Mouse (Mus musculus) neutrophil, adult 5-6 weeks (primary cell): Measurements from ENCODE around the gene Hoxc4. TPM values are rescaled to one million over a fixed set of nuclear protein-coding genes. Genes with fewer than 3 reads are reported as not detected.
A peak's percentile ranks its signal among the peaks of the same experiment; 100 is the strongest.

Source experiments
- ATAC-seq: fragments of 151-379, 151-347 bp; 2 replicates; pipeline ENCODE4 v1.8.0; 2017; ENCODE audit warnings: mild to moderate bottlenecking, moderate TSS enrichment; ENCODE audit not compliant: insufficient number of reproducible peaks, poor library complexity, low FRiP score, severe bottlenecking; ENCODE audit errors: extremely low read depth
- total RNA-seq: library from RNA; stranded (forward); fragments of 200-1000 nt; gene quantifications from 2 replicates; pipeline ENCODE4 v1.2.3, GENCODE M21; 2017

Hoxc4 gene
- total RNA-seq, 1 experiment from 2014 or later, result not detected

- no peak for ATAC-seq
Observed at GRCm38 (mm10) chr15:103032646-103033575, 14.2 kb downstream of the Hoxc4 start.

DNA sequence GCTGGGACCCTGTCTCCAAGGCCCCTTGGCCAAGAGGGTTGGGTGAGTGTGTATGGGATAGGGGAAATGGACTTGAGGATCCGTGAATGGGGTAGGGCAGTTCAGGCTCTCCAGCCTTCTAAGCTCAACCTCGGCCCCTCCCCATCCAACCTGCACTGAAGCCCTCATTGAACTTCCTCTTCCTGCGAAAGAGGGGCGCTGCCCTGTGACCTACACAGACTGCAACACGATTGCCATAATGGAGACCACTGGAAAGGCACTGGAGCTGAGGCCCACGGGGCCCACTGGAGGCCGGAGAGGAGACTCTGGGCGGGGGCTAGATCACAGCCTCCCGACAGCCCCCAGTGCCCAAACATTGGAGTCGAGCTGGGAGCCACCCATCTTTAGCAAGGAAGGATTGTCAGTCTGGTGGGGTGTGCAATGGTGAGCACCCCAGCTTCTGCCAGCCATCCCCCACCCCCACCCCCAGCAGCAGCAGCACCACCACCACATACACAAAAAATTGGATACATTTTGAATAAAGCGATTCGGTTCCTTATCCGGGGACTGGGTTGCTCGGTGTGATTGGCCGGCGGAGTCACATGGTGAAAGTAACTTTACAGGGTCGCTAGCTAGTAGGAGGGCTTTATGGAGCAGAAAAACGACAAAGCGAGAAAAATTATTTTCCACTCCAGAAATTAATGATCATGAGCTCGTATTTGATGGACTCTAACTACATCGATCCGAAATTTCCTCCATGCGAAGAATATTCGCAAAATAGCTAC, 15.5 kb downstream of the Hoxc4 start:
- ATAC-seq, result 0 out of 2 replicates have a peak, but pooled peaks have one; percentile 9

- no peak for ATAC-seq
Observed at GRCm38 (mm10) chr15:103034807-103035547, 16.2 kb downstream of the Hoxc4 start.

GRCm38 (mm10) chr15:103035548-103035881, 16.8 kb downstream of the Hoxc4 start:
- ATAC-seq, result no peak

- ATAC-seq, result no peak
Observed at GRCm38 (mm10) chr15:103037579-103037978, 18.8 kb downstream of the Hoxc4 start.

DNA sequence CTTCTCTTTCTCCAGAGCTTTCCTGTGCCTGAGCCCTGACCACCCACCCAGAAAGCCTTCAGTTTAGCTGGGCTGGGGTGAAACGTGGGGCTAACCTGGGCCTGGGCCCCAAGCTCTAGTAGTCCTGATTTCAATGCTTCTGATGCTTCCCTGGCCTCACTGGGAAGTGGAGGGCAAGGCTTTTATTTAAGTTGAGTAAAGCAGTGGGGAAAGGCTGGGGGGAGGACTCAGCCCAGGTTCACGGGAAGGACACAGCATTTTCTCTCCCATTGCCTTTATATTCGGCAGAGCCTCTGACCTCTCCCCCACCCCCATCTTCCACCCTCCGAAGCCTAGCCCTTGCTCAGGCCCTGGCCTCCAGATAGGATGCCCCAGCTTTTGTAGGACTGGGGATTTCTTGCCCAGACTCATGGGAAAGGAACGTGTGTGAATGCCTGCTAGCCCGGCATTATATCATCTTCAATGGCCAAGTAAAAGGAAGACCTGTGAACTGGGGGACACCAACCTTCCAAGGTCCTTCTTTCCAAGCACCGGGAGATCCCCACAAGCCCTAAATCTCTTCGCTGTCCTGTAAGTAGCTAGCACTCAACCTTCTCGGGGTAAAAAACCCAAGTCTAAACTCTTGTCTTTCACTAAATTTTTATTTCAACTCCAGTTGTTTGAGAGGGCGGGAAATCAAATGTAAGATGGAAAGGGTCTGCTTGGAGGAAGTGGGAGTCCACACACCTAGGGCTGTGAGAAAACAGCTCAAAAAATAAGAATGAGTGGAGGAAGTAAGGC, 20.2 kb downstream of the Hoxc4 start:
- no peak for ATAC-seq

DNA sequence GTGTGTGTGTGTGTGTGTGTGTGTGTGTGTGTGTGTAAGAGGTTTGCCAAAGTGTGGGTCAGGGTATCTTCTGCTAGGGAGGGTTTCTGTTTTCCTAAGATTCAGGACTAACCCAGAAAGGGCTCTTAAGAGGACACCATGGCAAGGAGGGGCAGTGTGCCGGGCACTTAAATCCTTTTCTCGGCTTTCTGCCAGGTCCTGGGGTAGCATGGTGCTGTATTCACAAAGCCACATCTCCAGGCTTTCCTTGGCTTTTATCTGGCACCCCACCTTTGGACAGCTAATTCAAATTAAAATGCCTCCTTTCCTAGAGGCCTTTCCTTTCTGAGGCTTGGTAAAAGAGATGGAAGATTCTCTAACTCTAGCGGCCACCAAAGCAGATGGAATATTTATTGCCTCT, 20.9 kb downstream of the Hoxc4 start:
- ATAC-seq, result no peak

GRCm38 (mm10) chr15:103040601-103041000, 21.9 kb downstream of the Hoxc4 start:
- no peak for ATAC-seq

DNA sequence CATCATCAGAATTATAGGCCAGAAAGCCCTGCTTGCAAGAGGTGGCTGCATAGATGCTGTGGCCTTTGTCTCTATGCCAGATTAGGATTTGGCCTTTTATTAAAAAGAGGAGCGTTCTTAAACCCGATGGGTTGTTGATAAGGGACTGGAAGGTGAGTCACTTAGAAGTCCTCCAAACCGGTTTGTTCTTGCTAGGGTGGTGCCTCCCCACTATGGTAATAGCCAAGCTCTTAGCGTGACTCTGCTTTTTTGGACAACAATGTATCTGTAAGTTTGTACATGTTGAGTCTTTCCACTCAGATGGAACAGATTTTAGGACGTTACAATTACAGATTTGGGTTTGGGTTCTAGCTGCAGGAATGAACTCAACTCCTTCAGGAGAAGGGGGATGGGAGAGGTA, 22.9 kb downstream of the Hoxc4 start:
- ATAC-seq, result no peak

DNA sequence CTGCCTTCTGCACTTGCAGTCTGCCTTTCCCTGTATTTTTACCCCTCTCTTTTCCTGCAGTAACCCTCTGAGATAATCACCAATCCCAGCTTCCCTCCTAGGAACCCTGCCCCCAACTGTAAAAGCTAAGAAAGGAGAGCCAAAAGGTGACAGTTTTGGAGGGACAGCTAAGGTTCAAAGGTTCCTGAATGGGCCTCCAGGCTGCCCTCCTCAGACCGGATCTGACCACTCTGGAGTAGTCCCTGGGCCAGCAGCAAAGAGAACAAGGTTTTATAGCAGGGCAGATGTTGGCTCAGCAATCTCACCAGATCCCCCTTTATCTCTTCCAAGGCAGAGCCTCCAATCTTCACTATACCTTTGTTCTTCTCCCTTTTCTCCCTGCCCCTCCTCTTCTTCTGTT, 23.5 kb downstream of the Hoxc4 start:
- ATAC-seq, result no peak

DNA sequence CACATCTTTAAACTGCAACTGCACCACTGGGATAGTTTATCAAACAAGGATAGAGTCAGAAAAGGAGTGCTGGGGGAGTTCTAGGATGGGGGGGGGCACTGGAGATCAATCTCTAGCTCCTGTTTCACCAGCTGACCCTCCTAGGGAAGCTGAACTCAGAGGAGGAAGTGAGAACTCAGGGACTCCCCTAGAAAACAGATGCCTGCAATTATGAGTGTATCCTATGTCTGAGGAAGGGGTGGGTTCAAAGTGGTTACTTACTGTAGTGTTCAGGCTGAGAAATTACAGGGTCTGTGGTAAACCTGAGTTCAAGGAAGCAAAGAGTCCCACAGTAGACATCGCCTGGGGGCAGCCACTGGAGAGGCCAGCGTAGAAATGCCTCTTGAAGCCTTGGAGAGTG, 32.9 kb downstream of the Hoxc4 start:
- ATAC-seq, result no peak

GRCm38 (mm10) chr15:103053210-103053609, 34.5 kb downstream of the Hoxc4 start:
- ATAC-seq, result no peak

DNA sequence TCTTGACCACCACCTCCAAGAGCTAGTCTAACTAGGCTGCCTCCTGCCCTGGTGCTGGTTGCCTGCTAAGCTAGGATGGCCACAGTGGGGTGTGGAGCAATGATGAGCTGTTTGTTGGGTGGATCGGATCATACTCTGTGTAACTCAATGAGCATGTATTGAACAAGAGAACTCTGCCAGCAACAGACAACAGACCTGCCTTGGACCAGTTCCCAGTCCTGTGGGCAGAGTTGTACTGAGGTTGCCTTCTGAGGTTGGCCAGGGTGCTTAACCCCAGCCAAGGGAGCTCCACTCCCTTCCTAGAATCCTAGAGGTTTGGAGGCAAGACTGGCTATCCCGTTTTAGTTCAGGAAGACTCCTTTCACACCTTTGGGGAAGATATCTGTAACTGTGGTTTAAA, 37.7 kb downstream of the Hoxc4 start:
- no peak for ATAC-seq

- ATAC-seq, result no peak
Observed at GRCm38 (mm10) chr15:103058715-103059114, 40.0 kb downstream of the Hoxc4 start.

GRCm38 (mm10) chr15:103059393-103059992, 40.8 kb downstream of the Hoxc4 start:
- no peak for ATAC-seq

DNA sequence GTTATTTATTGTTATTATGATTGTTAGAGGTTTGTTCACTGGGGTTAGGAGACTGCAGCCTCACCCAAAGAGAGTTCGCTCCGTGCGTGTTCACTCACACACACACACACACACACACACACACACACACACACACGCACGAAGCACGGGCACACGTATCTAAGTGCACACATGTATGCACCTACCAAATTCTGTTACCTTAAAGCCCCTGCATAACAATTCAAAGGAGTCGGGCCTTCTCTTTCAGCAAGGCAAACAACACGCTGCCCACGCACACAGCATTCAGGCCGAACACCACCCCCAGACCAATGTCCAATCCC, 41.2 kb downstream of the Hoxc4 start:
- no peak for ATAC-seq

- no peak for ATAC-seq
Observed at GRCm38 (mm10) chr15:103060341-103061130, 41.8 kb downstream of the Hoxc4 start.
